Mouse (Mus musculus) adrenal gland, postnatal 10 days (tissue): ENCODE results near the gene Asb16. TPM values are rescaled to one million over a fixed set of nuclear protein-coding genes. Genes with fewer than 3 reads are reported as not detected.
"Not testable (repeated sequence)": the region's sequence is repeated elsewhere in the genome, so short reads cannot be mapped to it uniquely, and the experiment has no call there.

ENCODE experiments used
- DNase-seq: peaks from one replicate; pipeline ENCODE4 v3.0.0; 2021; ENCODE audit warnings: mixed read lengths
- total RNA-seq, 2 experiments: library from RNA; stranded (reverse); gene quantifications; 2 replicates each; pipeline ENCODE4 v1.2.3; 2021

Gene Asb16
- total RNA-seq, 2 experiments from 2014 or later = 1.1 to 2.6 TPM

- DNase-seq = no peak
Observed at GRCm38 (mm10) chr11:102241874-102242273, 26.7 kb upstream of the Asb16 start.

- peak; percentile 82 for DNase-seq
Observed at GRCm38 (mm10) chr11:102244926-102245449, 23.6 kb upstream of the Asb16 start.

- DNase-seq = no peak
Observed at GRCm38 (mm10) chr11:102245581-102246272, 22.8 kb upstream of the Asb16 start.

- DNase-seq = no peak
Observed at GRCm38 (mm10) chr11:102246273-102246635, 22.3 kb upstream of the Asb16 start.

GRCm38 (mm10) chr11:102246871-102247270 lies 21.7 kb upstream of the Asb16 start:
- no peak for DNase-seq

- DNase-seq = peak; percentile 95
Observed at GRCm38 (mm10) chr11:102248630-102249230, 19.8 kb upstream of the Asb16 start, which contains the start of gene BC030867. Gene BC030867, plus strand, starts transcription at chr11:102248882.

GRCm38 (mm10) chr11:102249351-102250090 lies 19.0 kb upstream of the Asb16 start:
- DNase-seq = no peak

GRCm38 (mm10) chr11:102257514-102257913 lies 11.0 kb upstream of the Asb16 start:
- DNase-seq = no peak

- DNase-seq = no peak
Observed at GRCm38 (mm10) chr11:102258095-102258494, 10.4 kb upstream of the Asb16 start.

- no peak for DNase-seq
Observed at GRCm38 (mm10) chr11:102258521-102258920, 10.0 kb upstream of the Asb16 start.

- no peak for DNase-seq
Observed at GRCm38 (mm10) chr11:102263211-102263610, 5.3 kb upstream of the Asb16 start.

- no peak for DNase-seq
Observed at GRCm38 (mm10) chr11:102265816-102266215, 2.7 kb upstream of the Asb16 start.

GRCm38 (mm10) chr11:102266631-102267355 lies 1.8 kb upstream of the Asb16 start:
- no peak for DNase-seq

GRCm38 (mm10) chr11:102267480-102267879 lies 1.1 kb upstream of the Asb16 start:
- peak; percentile 83 for DNase-seq

GRCm38 (mm10) chr11:102276411-102276915 lies 7.9 kb downstream of the Asb16 start:
- DNase-seq = peak; percentile 58

- no peak for DNase-seq
Observed at GRCm38 (mm10) chr11:102277754-102278153, 9.2 kb downstream of the Asb16 start.

- no peak for DNase-seq
Observed at GRCm38 (mm10) chr11:102279595-102279994, 11.1 kb downstream of the Asb16 start.

- not testable (repeated sequence) for DNase-seq
Observed at GRCm38 (mm10) chr11:102280267-102280666, 11.7 kb downstream of the Asb16 start.

GRCm38 (mm10) chr11:102283922-102284321 lies 15.4 kb downstream of the Asb16 start:
- no peak for DNase-seq

GRCm38 (mm10) chr11:102284501-102285094 lies 16.1 kb downstream of the Asb16 start, which contains the start of gene Tmub2:
Gene Tmub2, plus strand, starts transcription at chr11:102284931.
- DNase-seq = peak; percentile 96

- no peak for DNase-seq
Observed at GRCm38 (mm10) chr11:102285095-102285834, 16.7 kb downstream of the Asb16 start.
